Mouse (Mus musculus): Measurements from ENCODE around the gene Nek1. TPM values are rescaled to one million over a fixed set of nuclear protein-coding genes. Genes with fewer than 3 reads are reported as not detected.

Nek1 gene
- polyA plus RNA-seq (2012; rRNA removed), result 3.1 TPM in 2 replicates

GRCm38 (mm10) chr8:60992910-60993638 is at the start of gene Nek1:
TSS of gene Nek1 (plus strand) at chr8:60993195.

GRCm38 (mm10) chr8:60982701-60983687 is 10.0 kb upstream of the Nek1 start, which contains the start of gene Clcn3:
TSS of gene Clcn3 (minus strand) at chr8:60983300.

Other genes with a start within 250 kb of the Nek1 start
- gene Hpf1, start 102.8 kb upstream of the Nek1 start, polyA plus RNA-seq (2012; rRNA removed), result 42.9 and 45.7 TPM in 2 replicates
- gene Clcn3, start 9.9 kb upstream of the Nek1 start, polyA plus RNA-seq (2012; rRNA removed), result 28.3 and 32.0 TPM in 2 replicates
- 0.68 and 0.69 TPM in 2 replicates for gene Sh3rf1, start 230.7 kb downstream of the Nek1 start, polyA plus RNA-seq (2012; rRNA removed)